Mouse (Mus musculus) embryonic facial prominence, embryonic 14.5 days (tissue): ENCODE data around the gene Srp14. TPM values are rescaled to one million over a fixed set of nuclear protein-coding genes. Genes with fewer than 3 reads are reported as not detected.

ENCODE experiments used
- ATAC-seq: fragments of 200-750 bp; cut with Nextera tagmentation; 2 replicates; pipeline ENCODE4 v1.8.0; 2017; ENCODE audit warnings: low read depth, moderate number of reproducible peaks, moderate TSS enrichment
- DNase-seq: peaks from one replicate; pipeline ENCODE4 v3.0.0-alpha.2; 2015; ENCODE audit warnings: low spot score
- H3K27ac ChIP-seq: fragments of 300-500 bp; sonication (generic); replicated peaks from 2 replicates; pipeline ENCODE4 v1.5.1; 2014; ENCODE audit warnings: low read depth, mild to moderate bottlenecking, low read length, moderate library complexity
- H3K27me3 ChIP-seq: fragments of 300-500 bp; sonication (generic); replicated peaks from 2 replicates; pipeline ENCODE4 v1.6.1; 2014; ENCODE audit warnings: low read length; ENCODE audit not compliant: control insufficient read depth, insufficient read depth
- H3K36me3 ChIP-seq: fragments of 300-500 bp; sonication (generic); 2 replicates; pipeline ENCODE4 v1.6.1; 2014; ENCODE audit warnings: low read length, mixed read lengths; ENCODE audit not compliant: control insufficient read depth, insufficient read depth
- H3K4me1 ChIP-seq: fragments of 300-500 bp; sonication (generic); 2 replicates; pipeline ENCODE4 v1.6.1; 2014; ENCODE audit warnings: antibody characterized with exemption, low read length; ENCODE audit not compliant: control insufficient read depth, insufficient read depth
- H3K4me2 ChIP-seq: fragments of 300-500 bp; sonication (generic); 2 replicates; pipeline ENCODE4 v1.6.1; 2014; ENCODE audit warnings: low read depth, mild to moderate bottlenecking, low read length, moderate library complexity, mixed read lengths
- H3K4me3 ChIP-seq: fragments of 300-500 bp; sonication (generic); 2 replicates; pipeline ENCODE4 v1.5.1; 2014; ENCODE audit warnings: low read depth, mild to moderate bottlenecking, low read length
- H3K9ac ChIP-seq: fragments of 300-500 bp; sonication (generic); 2 replicates; pipeline ENCODE4 v1.6.1; 2014; ENCODE audit warnings: low read depth, mild to moderate bottlenecking, low read length, moderate library complexity, mixed read lengths
- H3K9me3 ChIP-seq: fragments of 300-500 bp; sonication (generic); 2 replicates; pipeline ENCODE4 v1.6.1; 2016; ENCODE audit warnings: low read length; ENCODE audit not compliant: control insufficient read depth
- WGBS: fragments of 180-500 bp; shearing (Covaris S2); extraction: QIAGEN DNeasy Blood & Tissue Kit; methylation state at CpG from one replicate; pipeline ENCODE4 v1.1.7; 2014; 5-methylcytosine and 5-hydroxymethylcytosine counted together
- polyA plus RNA-seq: library from polyadenylated mRNA; unstranded; fragments of >200 nt; fragmentation: Nextera tagmentation; extraction: Ambion mirVana; gene quantifications from 2 replicates; pipeline ENCODE4 v1.2.1, GENCODE M21; 2014

The Srp14 gene
- polyA plus RNA-seq, 1 experiment from 2014 or later: 260 TPM

GRCm38 (mm10) chr2:118430630-118431029 is 48.9 kb downstream of the Srp14 start:
- ATAC-seq (no peak), DNase-seq (no peak)
- peaks cover 77% of the 10 kb centered on the region for H3K36me3 ChIP-seq
- H3K4me2 ChIP-seq: no peak overlapping the region
- WGBS: 78% methylated on average over 16 of the region's 16 CpGs
- H3K9me3 ChIP-seq: no peaks in the 10 kb centered on the region
- H3K4me1 ChIP-seq: no peaks in the 10 kb centered on the region
- H3K9ac ChIP-seq: no peak overlapping the region
- H3K4me3 ChIP-seq: no peak overlapping the region
- H3K27ac ChIP-seq: no peak overlapping the region
- H3K27me3 ChIP-seq: no peaks in the 10 kb centered on the region

GRCm38 (mm10) chr2:118429297-118429696 is 50.2 kb downstream of the Srp14 start:
- DNase-seq (no peak), ATAC-seq (no peak)
- Histone ChIP-seq H3K4me3 (no peak overlapping the region), H3K9ac (no peak overlapping the region), H3K36me3 (peaks cover 63% of the 10 kb centered on the region), H3K27ac (no peak overlapping the region), H3K27me3 (no peaks in the 10 kb centered on the region), H3K4me2 (no peak overlapping the region), H3K4me1 (no peaks in the 10 kb centered on the region), H3K9me3 (no peaks in the 10 kb centered on the region)
- 86% methylated on average over 9 of the region's 9 CpGs for WGBS

GRCm38 (mm10) chr2:118428296-118428695 is 51.2 kb downstream of the Srp14 start:
- H3K4me2 ChIP-seq: no peak overlapping the region
- H3K4me3 ChIP-seq: no peak overlapping the region
- H3K36me3 ChIP-seq: peaks cover 54% of the 10 kb centered on the region
- DNase-seq (no peak), ATAC-seq (no peak)
- no peaks in the 10 kb centered on the region for H3K27me3 ChIP-seq
- no peaks in the 10 kb centered on the region for H3K9me3 ChIP-seq
- no peak overlapping the region for H3K27ac ChIP-seq
- no peaks in the 10 kb centered on the region for H3K4me1 ChIP-seq
- H3K9ac ChIP-seq: no peak overlapping the region
- WGBS: 85% methylated on average over 6 of the region's 6 CpGs

Other genes starting within 250 kb of the Srp14 start
- gene Fsip1, start 222.7 kb downstream of the Srp14 start, polyA plus RNA-seq: 0.96 and 1.0 TPM in 2 replicates
- 0.34 and 0.53 TPM in 2 replicates for gene Gpr176, start 106.3 kb downstream of the Srp14 start, polyA plus RNA-seq
- 10.0 and 10.8 TPM in 2 replicates for gene Eif2ak4, start 91.1 kb downstream of the Srp14 start, polyA plus RNA-seq
- 5.6 and 7.6 TPM in 2 replicates for gene Bmf, start 70.0 kb upstream of the Srp14 start, polyA plus RNA-seq
- 53.4 and 65.0 TPM in 2 replicates for gene Bub1b, start 118.5 kb upstream of the Srp14 start, polyA plus RNA-seq
- gene Pak6, start 183.6 kb upstream of the Srp14 start, polyA plus RNA-seq: 2.0 and 2.5 TPM in 2 replicates
- 0.05 and 0.11 TPM in 2 replicates for gene Ankrd63, start 224.3 kb upstream of the Srp14 start, polyA plus RNA-seq
- 0.85 and 1.2 TPM in 2 replicates for gene Plcb2, start 248.7 kb upstream of the Srp14 start, polyA plus RNA-seq